Mouse (Mus musculus) MEL-GATA-1-ER (cell line): Measurements from ENCODE around the gene Sult1c2.
"Not testable (repeated sequence)": the region's sequence is repeated elsewhere in the genome, so short reads cannot be mapped to it uniquely, and the experiment has no call there.

Experiments used
- DNase-seq: peaks from one replicate; pipeline ENCODE4 v3.0.0-alpha.2; 2012; ENCODE audit warnings: low read depth; ENCODE audit errors: extremely low read depth

Gene Sult1c2

DNA sequence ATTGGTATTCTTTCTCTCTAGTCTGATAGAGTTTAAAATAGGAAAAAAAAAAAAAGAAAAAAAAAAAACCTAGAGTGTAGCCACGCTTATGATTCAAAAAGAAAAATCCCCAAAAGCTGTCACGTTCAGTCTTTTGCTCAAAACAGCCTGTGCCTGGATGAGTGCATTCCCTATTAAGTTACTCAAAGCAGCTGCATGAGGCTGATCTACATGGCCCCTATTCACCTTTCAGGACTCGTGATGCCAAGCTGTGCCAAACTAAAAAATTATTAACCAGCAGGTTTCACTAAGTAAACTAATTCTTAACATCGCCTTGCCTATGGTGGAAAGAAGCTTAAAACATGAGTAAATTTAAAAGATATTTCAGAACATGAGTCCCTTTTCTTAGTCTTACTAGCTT is at the start of gene Sult1c2:
Gene Sult1c2 (minus strand): TSS at position 134 of the 400 bp plus-strand sequence.
- no peak for DNase-seq

DNA sequence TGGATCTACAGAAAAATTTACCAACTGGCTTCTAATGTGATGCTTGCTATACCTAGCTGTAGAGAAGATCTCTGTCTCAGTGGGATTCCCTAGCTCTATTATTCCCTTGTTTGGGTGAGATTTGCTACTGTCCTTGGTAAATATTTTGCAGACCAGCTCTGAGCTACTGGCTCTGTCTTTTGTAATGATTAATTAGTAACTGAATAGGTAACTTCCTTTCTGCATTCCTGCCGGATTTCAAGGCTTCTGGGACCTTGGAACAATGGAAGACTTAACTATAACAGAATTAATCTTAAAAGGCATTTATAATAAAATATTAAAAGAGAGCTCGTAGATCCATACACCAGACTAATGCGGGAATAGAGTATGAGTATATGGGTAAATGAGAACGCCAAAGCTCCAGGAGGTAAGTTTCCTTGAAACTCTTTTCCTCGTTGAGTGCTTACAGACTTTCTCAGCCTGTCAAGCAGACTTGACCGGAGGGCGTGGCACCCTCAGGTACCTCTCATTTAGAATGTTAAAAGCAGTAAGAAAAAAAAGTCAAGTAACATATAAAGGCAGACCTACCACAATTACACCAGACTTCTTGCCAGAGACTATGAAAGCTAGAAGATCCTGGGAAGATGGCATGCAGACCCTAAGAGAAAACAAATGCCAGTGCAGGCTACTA is 33.0 kb upstream of the Sult1c2 start:
- not testable (repeated sequence) for DNase-seq

DNA sequence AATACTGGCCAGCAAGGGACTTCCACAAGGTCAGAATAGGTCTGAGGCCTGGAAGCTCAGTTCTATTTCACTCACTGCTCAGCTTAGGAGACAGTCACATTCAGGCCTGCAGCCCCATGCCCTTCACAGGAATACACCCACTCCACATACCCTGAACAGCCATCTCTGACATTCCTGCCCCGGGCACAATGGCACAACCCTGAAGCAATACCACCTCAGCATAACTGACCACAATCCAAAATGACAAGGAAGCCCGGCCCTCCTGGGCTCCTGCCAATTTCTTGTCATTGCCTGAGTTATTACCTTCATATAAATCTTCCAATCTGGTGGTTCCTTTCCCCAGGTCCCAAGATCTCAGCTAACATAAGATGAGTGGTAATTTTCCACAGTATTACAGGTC is 28.3 kb upstream of the Sult1c2 start:
- DNase-seq = no peak

DNA sequence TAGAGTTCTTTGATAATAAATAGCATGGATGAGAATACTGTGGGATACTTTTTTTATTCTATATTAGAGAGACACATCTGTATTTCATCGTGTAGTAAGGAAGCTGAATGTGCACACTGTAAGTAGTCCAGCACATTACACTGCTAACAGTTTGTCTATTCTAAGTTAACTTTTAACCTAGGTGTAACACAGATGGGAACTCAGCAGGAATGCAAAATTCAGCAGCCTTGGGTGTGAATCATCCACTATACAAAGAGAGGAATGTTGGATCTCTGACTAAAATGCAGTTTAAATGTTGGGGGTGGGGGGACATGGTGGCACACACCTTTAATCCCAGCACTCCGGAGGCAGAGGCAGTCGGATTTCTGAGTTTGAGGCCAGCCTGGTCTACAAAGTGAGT is 26.1 kb upstream of the Sult1c2 start:
- no peak for DNase-seq

DNA sequence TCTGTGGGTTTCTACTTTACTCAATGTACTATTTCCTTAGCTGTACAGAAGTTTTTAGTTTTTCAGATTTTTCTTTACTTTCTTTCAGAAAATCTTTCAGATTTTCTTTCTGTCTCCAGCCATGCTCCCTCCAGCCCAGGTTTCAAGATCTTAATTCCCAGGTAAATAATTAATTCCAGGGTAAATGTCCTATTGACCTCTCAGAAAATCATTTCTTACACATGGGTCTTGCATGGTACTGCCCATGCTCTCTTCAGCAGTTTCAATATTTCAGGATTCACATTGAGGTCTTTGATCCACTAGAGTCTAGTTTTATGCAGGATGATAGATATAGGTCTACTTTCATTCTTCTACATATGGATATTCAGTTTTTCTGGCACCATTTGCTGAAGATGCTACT is 23.8 kb upstream of the Sult1c2 start:
- no peak for DNase-seq

DNA sequence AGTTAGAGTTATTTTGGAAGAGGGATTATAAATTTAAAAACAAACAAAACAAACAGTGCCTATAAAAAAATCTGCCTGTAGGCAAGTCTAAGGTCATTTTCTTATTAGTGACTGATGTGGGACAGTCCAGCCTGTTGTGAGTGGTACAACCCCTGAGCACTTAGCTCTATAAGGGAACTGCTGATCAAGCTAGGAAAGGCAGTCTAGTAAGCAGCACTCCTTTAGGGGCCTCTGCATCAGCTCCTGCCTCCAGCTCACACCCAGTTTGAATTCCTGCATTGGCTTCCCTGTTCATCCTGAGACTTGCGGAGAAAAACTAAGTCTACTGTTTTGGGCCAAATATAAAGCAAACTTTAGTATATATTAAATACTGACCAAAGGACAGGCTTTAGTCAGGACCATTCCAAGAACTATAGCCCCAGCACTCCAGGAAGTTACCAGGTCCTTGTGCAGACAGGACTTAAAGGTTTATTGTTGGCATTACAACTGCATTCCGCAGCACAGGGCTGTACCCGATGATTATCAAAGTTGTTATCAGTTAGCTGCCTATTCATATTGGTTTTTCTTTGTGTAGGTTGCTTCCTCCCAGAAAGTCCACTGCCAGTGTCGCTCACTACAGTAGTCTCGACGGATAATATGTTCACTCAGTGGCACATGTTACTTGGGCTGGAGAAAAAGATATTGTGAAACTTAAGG is 19.3 kb upstream of the Sult1c2 start:
- DNase-seq = no peak

DNA sequence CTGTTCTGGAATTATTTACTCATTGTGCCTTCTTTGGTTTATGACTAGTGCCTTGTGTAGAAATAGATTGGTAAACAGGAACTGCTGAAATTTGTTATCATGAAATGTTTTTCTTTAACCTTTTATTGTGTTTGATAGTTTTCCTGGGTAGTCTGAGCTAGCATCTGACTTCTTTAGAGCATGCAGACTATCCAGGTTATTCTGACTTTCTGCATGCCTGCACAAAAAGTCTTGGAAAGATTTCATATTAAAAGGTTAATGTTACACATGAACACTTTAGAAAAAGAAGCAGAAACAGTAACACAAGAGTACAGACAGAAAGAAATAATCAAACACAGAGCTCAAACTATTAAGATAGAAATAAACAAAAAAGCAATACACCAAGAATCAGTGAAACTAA is 14.4 kb upstream of the Sult1c2 start:
- no peak for DNase-seq

DNA sequence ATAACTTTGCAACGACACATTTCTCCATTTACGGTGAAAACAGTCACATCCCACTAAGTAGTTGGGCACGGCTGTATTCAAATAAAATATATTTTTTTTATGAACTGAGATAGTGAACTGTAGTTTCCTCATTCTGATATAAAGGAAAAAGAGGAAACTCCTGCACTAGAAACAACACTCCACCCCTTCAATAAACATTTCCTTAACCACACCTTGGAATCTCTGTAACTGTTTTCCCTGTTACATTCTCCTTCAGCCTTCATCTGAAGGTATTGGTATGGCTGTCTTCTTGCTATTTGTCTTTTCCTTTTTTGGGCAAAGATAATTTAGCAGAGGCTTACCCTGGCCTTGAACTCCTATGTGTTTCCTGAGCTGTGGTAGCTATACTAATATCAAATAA is 8.9 kb upstream of the Sult1c2 start:
- no peak for DNase-seq

DNA sequence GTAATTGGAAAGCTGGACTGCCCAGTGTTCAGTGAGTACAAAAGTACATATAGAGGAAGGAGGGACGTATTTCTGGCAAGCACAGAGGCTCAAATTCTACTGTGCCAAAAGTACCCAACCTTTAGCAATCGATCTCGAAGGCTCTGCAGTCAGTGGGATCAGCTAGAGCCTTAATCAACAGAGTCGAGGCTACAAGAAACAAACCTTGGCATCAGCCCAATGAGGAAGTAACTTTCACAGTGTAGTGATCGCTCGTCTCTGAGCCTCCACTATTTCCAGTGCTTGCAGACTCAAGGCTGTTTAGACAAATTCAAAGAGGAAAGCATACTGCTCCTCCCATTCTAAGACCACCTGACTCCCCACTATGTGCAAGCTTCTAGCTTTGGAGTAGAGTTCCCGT is 343 bp downstream of the Sult1c2 start:
- peak; percentile 25 for DNase-seq

DNA sequence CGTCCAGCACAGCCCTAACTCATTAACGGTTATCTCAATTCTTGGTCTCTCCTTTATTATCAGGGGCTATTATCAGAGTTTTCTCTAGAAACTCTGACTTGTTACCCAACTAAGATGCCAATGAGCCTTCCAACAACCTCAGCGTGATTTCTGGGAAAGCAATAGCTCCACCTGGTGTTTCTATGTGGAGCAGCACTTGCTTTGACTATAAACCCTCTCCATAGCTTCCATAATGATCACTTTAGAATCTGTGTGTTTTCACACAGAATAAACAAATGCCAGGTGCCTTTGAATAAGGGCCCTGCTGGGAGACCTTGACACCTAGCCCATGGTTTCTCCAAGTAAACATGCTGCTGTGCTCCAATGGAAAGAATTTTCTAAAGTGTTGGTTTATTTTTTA is 12.8 kb downstream of the Sult1c2 start:
- DNase-seq = peak; percentile 1

DNA sequence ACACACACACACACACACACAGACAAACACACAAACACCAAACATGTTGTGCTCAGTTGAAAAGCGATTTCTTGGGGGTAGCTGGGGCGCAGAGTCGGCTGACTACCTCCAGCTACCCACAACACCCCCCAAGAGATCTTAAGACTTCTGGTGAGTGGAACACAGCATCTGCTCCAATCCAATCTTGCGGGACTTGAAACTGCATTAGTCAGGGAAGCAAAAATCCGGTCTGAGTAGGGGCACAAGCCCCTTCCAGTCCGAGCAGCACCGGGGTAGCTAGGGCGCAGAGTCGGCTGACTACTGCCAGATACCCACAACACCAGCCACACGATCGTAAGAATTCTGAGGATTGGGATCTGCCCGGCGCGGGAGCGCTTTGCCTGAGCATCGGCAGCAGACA is 42.2 kb downstream of the Sult1c2 start:
- not testable (repeated sequence) for DNase-seq

DNA sequence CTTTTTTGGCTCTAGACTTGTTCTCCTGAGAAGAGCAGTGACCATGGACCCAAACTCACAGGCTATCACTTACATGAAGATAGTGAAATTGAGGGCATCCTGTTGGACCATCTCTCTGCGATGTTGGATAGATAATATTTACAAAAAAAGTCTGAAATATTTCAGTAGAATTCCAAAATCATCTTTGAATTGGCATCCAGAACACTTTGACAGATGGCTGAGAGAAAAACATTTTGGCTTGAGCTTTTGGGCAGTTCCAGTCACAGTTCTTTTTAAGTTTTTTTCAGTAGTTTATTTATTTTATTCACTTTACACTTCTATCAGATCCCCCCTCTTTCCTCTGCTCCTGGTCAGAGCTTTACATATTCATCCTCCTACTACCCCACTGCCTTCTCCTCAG is 62.8 kb downstream of the Sult1c2 start:
- DNase-seq = no peak
